11 mouse cellular contexts compared by ENCODE assay signal in genomic region chr9:68820478-68820877, GRCm38 (mm10).
DNase-seq lines count a peak whose midpoint lies in the region; ATAC-seq lines count a peak whose summit lies in the region.
"Had no signal": no experiment of that assay in that cellular context is flagged by ENCODE, and none has a peak within 500 bp of the region (broad histone marks: within the 10 kb centered on the region; RNA-seq: fewer than 3 reads in every experiment).

No protein-coding gene starts in this region.

- H3K36me3 ChIP-seq in heart, embryonic 10.5 days = no peaks in the 10 kb centered on the region
- H3K36me3 ChIP-seq in midbrain, embryonic 14.5 days (ENCODE audit: control insufficient read depth, insufficient read depth, low read length) = no peaks in the 10 kb centered on the region
- no peaks in the 10 kb centered on the region for H3K36me3 ChIP-seq in midbrain, embryonic 13.5 days

- H3K4me1 ChIP-seq in heart, embryonic 10.5 days = no peaks in the 10 kb centered on the region
- H3K4me1 ChIP-seq in midbrain, embryonic 14.5 days (ENCODE audit: control insufficient read depth, insufficient read depth, low read length) = 0 out of 2 replicates have a peak, but pooled peaks cover 4% of the 10 kb centered on the region
- H3K4me1 ChIP-seq in midbrain, embryonic 13.5 days (replicated peaks) = 0 out of 2 replicates have a peak, but pooled peaks cover 3% of the 10 kb centered on the region

- H3K9ac ChIP-seq in midbrain, embryonic 14.5 days (replicated peaks; ENCODE audit: low read length) = no peak overlapping the region
- no peak overlapping the region for H3K9ac ChIP-seq in midbrain, embryonic 13.5 days (replicated peaks)

- peak; percentile 66 to 74 for DNase-seq in heart, adult 18-20 months
- no peak for DNase-seq in heart, embryonic 10.5 days (ENCODE audit: low spot score)
- peak; percentile 33 for DNase-seq in midbrain, embryonic 14.5 days
- peak; percentile 90 to 91 for DNase-seq in cerebellum, postnatal 36 days
- peak; percentile 56 for DNase-seq in skeletal muscle tissue, adult 2 months (ENCODE audit: low read depth, low spot score)
- no peak for DNase-seq in embryo, embryonic 10 days (ENCODE audit: low spot score)
- DNase-seq in embryo, embryonic 10.5 days (ENCODE audit: low spot score) = no peak
- DNase-seq: gastrocnemius, postnatal 36 days; kidney, adult 11 months had no signal

- H3K9me3 ChIP-seq in heart, embryonic 10.5 days = no peaks in the 10 kb centered on the region
- H3K9me3 ChIP-seq in midbrain, embryonic 14.5 days (ENCODE audit: control insufficient read depth, low read length) = no peaks in the 10 kb centered on the region
- no peaks in the 10 kb centered on the region for H3K9me3 ChIP-seq in midbrain, embryonic 13.5 days

- H3K27me3 ChIP-seq in heart, embryonic 10.5 days (ENCODE audit: insufficient read depth, poor library complexity, severe bottlenecking) = peaks cover 7% of the 10 kb centered on the region; the same call in 1 of the 2 replicates
- H3K27me3 ChIP-seq in midbrain, embryonic 14.5 days (ENCODE audit: control insufficient read depth, insufficient read depth, low read length) = no peaks in the 10 kb centered on the region
- no peaks in the 10 kb centered on the region for H3K27me3 ChIP-seq in midbrain, embryonic 13.5 days

- H3K27ac ChIP-seq in heart, embryonic 10.5 days = no peak overlapping the region
- no peak overlapping the region for H3K27ac ChIP-seq in midbrain, embryonic 14.5 days (replicated peaks; ENCODE audit: low read depth, low read length)
- H3K27ac ChIP-seq in midbrain, embryonic 13.5 days = no peak overlapping the region

- no peak overlapping the region for H3K4me2 ChIP-seq in midbrain, embryonic 14.5 days (ENCODE audit: low read length)
- no peak overlapping the region for H3K4me2 ChIP-seq in midbrain, embryonic 13.5 days (replicated peaks)

- no peak for ATAC-seq in midbrain, embryonic 14.5 days (ENCODE audit: low FRiP score, low TSS enrichment)
- no peak for ATAC-seq in midbrain, embryonic 13.5 days
- ATAC-seq: lung, postnatal 0 days had no signal

- H3K4me3 ChIP-seq in heart, embryonic 10.5 days = no peak overlapping the region
- H3K4me3 ChIP-seq in midbrain, embryonic 14.5 days (replicated peaks; ENCODE audit: low read depth, low read length) = no peak overlapping the region
- no peak overlapping the region for H3K4me3 ChIP-seq in midbrain, embryonic 13.5 days (replicated peaks)

Comparison
In these comparisons a context has a peak if more than half of its experiments do, and no peak if none do; other contexts are left out.
1. DNase-seq: peak in heart, adult 18-20 months (2 of 2), midbrain, embryonic 14.5 days (single experiment), cerebellum, postnatal 36 days (2 of 2) and skeletal muscle tissue, adult 2 months (single experiment); none in heart, embryonic 10.5 days (single experiment), embryo, embryonic 10 days (single experiment) and embryo, embryonic 10.5 days (single experiment).